Comparison of ENCODE assay signal across 15 mouse cellular contexts in genomic region chr11:118227650-118228049, GRCm38 (mm10). TPM values are rescaled to one million over a fixed set of nuclear protein-coding genes. Genes with fewer than 3 reads are reported as not detected.
DNase-seq lines count a peak whose midpoint lies in the region.
"Had no signal": no experiment of that assay in that cellular context is flagged by ENCODE, and none has a peak within 500 bp of the region (broad histone marks: within the 10 kb centered on the region; RNA-seq: fewer than 3 reads in every experiment).

No protein-coding gene starts in this region.

- peak; percentile 47 for DNase-seq in heart, adult 8-10 months (ENCODE audit: low spot score)
- no peak for DNase-seq in heart, postnatal 36 days
- DNase-seq in CD4-positive helper T cell, adult 2 months (ENCODE audit: low read depth, low spot score), result peak; percentile 80
- DNase-seq in induced T-regulatory cell, adult 2 months (ENCODE audit: low read depth), result peak; percentile 84
- DNase-seq in splenic B cell, adult 2 months (ENCODE audit: low read depth, low spot score), result peak; percentile 61
- no peak for DNase-seq in cerebellum, postnatal 4 days (ENCODE audit: low spot score in 2 of 2)
- no peak for DNase-seq in frontal cortex, adult 2 months (ENCODE audit: extremely low spot score in 1 of 2, low spot score in 1 of 2)
- DNase-seq in kidney, adult 8-10 months, result no peak
- DNase-seq: adrenal gland, adult 2 months; cerebellum, postnatal 25 days; gastrocnemius, postnatal 14 days; kidney, postnatal 36 days; right cerebral cortex, postnatal 25 days had no signal

- no peaks in the 10 kb centered on the region for H3K27me3 ChIP-seq in splenic B cell, adult 2 months (ENCODE audit: control insufficient read depth, insufficient read depth, low read length, poor library complexity, severe bottlenecking)
- H3K27me3 ChIP-seq: embryonic facial prominence, embryonic 15.5 days; Patski had no signal

- intact Hi-C loops in heart, postnatal 36 days (cut with DNase I), result no loop called here

- H3K36me3 ChIP-seq in splenic B cell, adult 2 months (ENCODE audit: control insufficient read depth, insufficient read depth, low read length, poor library complexity, severe bottlenecking), result no peaks in the 10 kb centered on the region
- H3K36me3 ChIP-seq: embryonic facial prominence, embryonic 15.5 days had no signal

RNA-seq across cellular contexts. Expression of gene Cyth1, which starts 20.7 kb away (rescaled TPM):
- 10 to 100 TPM; 34.5 to 56.9 (median 50.9) TPM for total RNA-seq in heart, adult 8-10 months (2022)
- total RNA-seq in heart, postnatal 36 days (2021), result 10 to 100 TPM; 45.6 to 51.6 TPM
- polyA plus RNA-seq in frontal cortex, adult 2 months (2012; rRNA removed), result 70.4 and 90.1 TPM in 2 replicates

Comparison
In these comparisons a context has a peak if more than half of its experiments do, and no peak if none do; other contexts are left out.
1. DNase-seq: peak in heart, adult 8-10 months (single experiment), CD4-positive helper T cell, adult 2 months (single experiment), induced T-regulatory cell, adult 2 months (single experiment) and splenic B cell, adult 2 months (single experiment); none in heart, postnatal 36 days (0 of 2), cerebellum, postnatal 4 days (0 of 2), frontal cortex, adult 2 months (0 of 2) and kidney, adult 8-10 months (0 of 2).